Mouse (Mus musculus) thymus, postnatal 0 days (tissue): ENCODE measurements around the gene Nmt1. TPM values are rescaled to one million over a fixed set of nuclear protein-coding genes. Genes with fewer than 3 reads are reported as not detected.

ENCODE experiments used
- DNase-seq: peaks from one replicate; pipeline ENCODE4 v3.0.0-alpha.2; 2015; ENCODE audit warnings: low spot score
- polyA plus RNA-seq: library from polyadenylated mRNA; unstranded; fragments of >200 nt; fragmentation: Nextera tagmentation; extraction: Ambion mirVana; gene quantifications from 2 replicates; pipeline ENCODE4 v1.2.1, GENCODE M21; 2015

The Nmt1 gene
- polyA plus RNA-seq, 1 experiment from 2014 or later: 81.6 TPM

- DNase-seq: no peak
These were observed 48.0 kb downstream of the Nmt1 start for GRCm38 (mm10) chr11:103076010-103076409.

GRCm38 (mm10) chr11:103076581-103076980 lies 48.6 kb downstream of the Nmt1 start:
- DNase-seq: no peak

GRCm38 (mm10) chr11:103078131-103078530 lies 50.1 kb downstream of the Nmt1 start:
- no peak for DNase-seq

- peak; percentile 47 for DNase-seq
These were observed 52.5 kb downstream of the Nmt1 start for GRCm38 (mm10) chr11:103080323-103081091.

- no peak for DNase-seq
These were observed 53.6 kb downstream of the Nmt1 start for GRCm38 (mm10) chr11:103081631-103082030.

GRCm38 (mm10) chr11:103093306-103093705 lies 65.3 kb downstream of the Nmt1 start:
- no peak for DNase-seq

- DNase-seq: no peak
These were observed 66.2 kb downstream of the Nmt1 start for GRCm38 (mm10) chr11:103093862-103094833.

- no peak for DNase-seq
These were observed 67.2 kb downstream of the Nmt1 start for GRCm38 (mm10) chr11:103095107-103095670.

- no peak for DNase-seq
These were observed 67.8 kb downstream of the Nmt1 start for GRCm38 (mm10) chr11:103095801-103096200.

GRCm38 (mm10) chr11:103096979-103097894 lies 69.2 kb downstream of the Nmt1 start:
- no peak for DNase-seq

- DNase-seq: no peak
These were observed 70.7 kb downstream of the Nmt1 start for GRCm38 (mm10) chr11:103098531-103099190.

- no peak for DNase-seq
These were observed 71.5 kb downstream of the Nmt1 start for GRCm38 (mm10) chr11:103099352-103099940.

- DNase-seq: no peak
These were observed 72.4 kb downstream of the Nmt1 start for GRCm38 (mm10) chr11:103100361-103100760.

- DNase-seq: peak; percentile 48
These were observed 73.5 kb downstream of the Nmt1 start, which contains the start of the genes Plcd3 and Acbd4 for GRCm38 (mm10) chr11:103101481-103101865. Plcd3 (minus strand) TSS chr11:103101658. Acbd4 (plus strand) TSS chr11:103101682.

GRCm38 (mm10) chr11:103101866-103102501 lies 74.0 kb downstream of the Nmt1 start:
- peak; percentile 49 for DNase-seq

GRCm38 (mm10) chr11:103102725-103103349 lies 74.8 kb downstream of the Nmt1 start:
- DNase-seq: peak; percentile 96

GRCm38 (mm10) chr11:103103621-103104020 lies 75.6 kb downstream of the Nmt1 start:
- no peak for DNase-seq

- no peak for DNase-seq
These were observed 76.5 kb downstream of the Nmt1 start for GRCm38 (mm10) chr11:103104469-103104868.
